Mouse (Mus musculus): ENCODE measurements around the gene Hip1.

The Hip1 gene

DNA sequence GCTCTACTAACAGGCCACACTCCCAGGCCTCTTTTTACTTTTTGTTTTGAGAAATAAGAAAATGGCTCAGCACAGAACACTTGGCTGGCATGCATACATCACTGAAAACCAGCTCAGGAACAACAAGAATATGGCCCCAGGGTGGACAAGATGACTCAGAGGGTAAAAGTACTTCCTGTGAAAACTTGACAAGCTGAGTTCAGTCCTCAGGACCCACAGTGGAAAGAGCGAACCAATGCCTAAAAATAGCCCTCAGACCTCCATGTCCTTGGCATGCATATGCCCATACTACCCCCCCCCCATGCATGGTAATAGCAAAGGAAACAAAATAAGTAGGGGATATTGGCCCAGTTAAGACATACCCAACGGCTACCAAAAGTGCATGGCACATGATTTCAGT lies 15.0 kb downstream of the Hip1 start:
- DNase-seq, result no peak

DNA sequence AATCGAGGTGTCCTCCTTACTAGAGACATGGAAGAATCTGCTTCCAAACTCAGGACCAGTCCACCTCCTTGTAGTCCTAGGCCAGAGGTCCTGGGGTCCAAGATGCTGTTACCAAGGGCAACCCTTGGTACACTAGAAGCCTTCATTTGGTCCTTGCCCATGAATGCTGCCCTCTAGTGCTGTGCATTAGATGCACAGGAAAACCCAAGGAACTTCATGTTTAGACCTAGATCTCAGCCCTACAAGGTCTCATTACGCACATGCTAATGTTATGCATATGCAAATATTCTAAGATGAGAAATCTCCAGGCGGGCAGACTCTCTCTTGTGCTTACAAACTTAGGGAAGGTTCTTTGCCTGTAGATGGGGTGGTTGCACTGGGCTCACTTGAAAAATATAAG lies 15.6 kb downstream of the Hip1 start:
- DNase-seq, result no peak

DNA sequence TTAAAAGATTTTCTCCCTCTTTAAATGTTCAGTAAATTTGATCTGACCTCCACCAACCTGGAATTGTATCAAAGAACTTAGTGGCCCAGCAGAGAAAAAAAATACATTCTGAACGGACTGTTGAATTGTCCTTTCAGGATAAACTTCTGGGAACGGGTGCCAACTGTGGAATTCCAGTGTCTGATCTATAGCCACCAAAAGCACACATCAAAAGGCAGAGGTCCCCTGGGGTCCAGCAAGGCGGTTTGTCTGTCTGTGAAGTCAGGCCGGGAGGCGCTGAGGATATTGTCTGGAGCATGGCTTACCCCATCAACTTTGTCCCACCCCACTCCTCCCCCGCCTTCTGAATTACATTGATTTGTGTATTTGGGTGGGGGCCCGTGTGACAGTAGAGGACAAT lies 16.9 kb downstream of the Hip1 start:
- DNase-seq, result no peak

DNA sequence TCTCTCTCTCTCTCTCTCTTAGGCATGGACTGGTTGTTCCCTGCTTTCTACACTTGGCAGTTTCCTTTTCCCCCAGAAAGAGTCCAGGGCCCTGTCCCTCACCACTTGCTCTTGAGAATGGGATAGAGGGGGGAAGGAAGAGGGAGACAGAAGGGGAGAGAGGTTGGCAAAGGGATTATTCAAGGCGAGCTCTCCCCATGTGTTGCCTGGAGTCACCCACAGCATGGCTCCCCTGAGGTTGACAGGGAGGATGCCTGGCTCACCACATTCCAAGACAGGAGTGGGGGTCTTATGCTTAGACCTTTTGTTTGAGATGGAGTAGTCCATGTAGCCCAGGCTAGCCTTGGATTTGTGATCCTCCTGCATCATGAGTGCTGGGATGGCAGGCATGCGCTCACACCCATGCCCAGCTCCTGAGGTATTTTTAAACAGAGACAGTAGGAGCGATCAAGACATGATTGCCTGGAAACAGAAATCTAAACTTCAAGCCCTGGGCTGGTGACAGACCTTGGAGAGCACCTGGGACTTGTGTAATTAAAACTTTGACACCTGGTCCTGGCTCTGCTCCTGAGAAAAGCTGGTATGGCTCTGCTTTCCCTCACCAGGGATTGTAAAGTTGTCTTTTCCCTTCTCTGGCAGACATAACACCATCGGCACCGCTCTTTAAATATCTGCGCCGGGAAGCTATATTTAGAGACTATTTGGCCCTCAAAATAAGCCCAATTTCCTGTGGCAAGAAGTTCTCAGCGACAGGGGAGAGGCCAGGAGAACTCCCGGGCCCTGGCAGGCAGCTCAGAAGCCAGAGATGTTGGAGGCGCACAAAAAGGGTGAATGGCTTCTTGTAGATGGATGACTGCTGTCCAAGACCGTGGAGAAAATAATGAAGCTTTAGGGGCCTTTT lies 20.0 kb downstream of the Hip1 start:
- DNase-seq, result no peak

DNA sequence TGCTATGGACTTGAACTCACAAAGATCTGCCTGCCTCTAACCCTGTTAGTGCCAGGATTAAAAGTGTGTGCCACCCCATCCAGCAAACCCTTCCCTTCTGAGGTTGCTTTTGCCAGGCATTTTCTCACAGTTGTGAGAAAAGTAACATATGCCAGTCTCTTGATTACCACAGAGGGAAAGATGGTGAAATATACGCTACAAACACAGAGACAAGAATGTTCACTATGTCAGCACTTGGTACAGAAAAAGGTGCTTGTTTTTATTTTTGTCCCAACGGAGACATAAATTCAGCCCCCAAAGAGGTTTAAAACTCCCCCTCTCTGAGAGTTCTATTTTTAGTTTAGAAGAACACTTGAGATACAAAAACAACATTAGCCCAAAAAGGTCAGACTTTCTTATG lies 20.8 kb downstream of the Hip1 start:
- DNase-seq, result no peak

DNA sequence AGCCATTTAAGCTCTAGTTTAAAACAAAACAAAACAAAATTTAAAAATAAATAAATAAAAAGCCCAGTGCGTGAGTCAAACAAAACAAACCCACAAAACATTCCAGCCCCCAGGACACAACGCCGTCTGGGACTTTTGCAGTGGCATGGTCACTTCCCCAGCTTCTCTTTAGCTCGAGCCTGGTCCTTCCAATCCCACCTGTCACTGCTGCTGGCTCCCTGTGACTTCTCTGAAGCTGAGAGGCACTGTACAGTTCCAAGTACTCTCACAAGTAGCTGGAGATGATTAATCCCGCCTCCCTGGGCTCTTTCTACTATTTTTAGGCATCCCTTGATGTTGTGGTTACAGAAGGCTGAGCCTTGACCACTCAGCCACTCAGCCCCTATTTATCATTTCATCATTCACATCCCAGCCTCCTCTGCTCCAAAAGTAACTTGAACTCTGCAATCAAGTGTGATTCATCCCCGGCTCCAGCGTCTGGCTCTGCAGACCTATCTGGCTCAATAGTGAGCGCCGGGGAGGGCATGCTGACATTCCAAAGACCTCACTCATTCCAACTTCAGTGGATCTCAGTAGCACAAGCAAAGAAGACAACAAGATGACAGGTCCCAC lies 22.7 kb downstream of the Hip1 start:
- no peak for DNase-seq

DNA sequence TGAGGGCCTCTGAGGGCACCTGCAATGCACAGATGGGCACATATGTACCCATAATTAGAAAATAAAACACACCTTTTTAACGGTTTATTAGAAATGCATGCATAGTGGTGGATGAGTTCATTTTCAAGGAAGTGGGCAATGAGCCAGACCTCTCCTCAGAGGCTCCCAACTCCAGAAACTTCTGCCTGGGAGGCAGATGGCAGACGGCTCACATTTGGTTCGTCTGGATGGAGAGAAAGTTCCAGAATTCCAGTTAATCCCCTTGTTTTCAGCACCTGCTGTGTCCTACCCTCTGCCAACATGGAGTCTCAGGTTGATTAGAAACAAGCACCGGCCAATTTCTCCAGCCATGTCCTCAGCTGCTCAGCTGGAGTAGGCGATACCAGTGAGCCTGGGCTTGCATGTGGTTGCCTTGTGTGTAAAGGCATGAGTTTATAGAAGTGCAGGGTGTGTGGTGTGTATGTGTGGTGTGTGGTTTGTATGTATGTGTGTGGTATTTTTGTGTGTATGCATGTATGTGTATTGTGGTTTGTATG lies 27.5 kb downstream of the Hip1 start:
- no peak for DNase-seq

DNA sequence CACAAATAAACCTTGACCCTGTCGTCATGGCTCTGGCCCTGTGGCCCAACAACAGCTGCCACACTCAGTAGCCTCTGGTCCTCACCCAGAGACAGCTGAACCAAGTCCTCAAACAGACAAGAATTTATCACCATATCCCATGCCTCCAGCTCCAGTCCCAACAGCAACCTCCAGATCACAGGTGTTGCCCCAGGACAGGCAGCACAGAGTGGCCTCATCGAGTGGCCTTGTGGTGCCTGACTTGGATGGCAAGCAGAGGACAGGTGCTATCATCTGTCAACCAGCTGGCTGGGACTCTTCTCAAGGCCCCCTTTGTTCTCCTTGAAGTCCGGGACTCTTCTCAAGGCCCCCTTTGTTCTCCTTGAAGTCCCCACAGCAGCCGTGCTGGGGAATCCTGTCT lies 31.8 kb downstream of the Hip1 start:
- DNase-seq, result no peak

DNA sequence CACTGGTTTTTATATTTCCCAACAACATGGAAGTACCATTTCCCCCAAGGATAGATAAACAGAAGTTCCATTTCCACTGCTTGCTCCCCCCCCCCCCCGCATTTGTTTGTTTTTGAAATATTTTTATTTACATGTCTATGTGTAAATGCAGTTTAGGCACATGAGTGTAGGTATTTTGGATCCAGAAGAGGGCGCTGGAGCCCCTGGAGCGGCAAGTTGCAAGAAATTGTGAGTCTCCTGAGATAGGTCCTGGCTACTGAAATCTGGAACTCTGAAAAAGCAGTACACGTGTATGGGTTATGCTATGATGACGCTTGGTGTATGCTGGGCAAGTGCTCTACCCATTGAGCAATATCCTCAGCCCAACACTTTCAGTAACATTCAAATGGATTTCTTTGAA lies 33.8 kb downstream of the Hip1 start:
- DNase-seq, result no peak

DNA sequence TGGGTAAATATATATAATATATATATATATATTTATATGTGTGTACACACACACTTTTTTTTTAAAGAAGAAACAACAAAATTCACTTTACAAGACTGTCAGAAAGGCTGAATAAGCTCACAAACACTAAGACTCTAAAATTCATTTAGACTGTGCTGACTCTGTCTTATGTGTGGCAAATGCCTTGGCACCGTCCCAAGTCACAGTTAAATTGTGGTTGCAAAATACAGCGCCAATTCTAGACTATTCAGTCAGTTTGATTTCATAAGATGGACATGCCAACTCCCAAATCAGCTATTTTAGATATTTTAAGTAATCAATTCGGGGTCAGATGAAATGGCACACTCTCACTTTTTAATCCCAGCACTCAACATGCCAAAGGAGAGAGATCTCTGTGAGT lies 36.6 kb downstream of the Hip1 start:
- peak; percentile 56 for DNase-seq

DNA sequence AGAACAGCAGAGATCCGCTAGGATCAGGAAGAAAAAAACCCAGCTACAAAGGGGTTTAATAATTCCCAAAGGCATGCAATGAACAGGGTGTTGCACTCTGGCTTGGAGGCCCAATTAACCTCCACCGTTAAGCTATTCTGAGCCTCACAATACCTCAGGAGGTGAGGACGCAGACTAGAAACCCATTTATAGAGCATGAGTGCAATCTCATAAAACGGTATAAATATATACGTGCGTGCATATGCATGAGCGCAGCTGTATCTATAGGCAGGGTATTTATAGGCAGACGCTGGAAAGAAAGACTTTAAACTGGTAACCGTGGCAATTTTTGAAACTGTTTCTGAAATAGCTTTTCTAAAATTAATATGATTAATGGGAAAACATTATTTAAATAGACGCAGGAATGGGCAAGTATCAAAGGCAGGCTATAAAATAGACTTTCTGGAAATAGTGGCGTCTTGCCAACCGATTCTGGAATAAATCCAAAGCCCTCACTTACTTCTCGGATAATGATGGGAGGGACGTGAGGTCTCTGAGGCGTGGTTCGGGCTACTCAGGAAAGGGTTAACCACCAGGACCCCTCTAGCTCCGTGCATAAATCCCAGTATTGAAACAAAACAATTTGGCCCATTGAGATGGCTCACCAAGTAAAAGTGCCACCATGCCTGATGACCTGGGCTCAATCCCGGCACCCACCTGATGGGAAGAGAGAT lies 37.2 kb downstream of the Hip1 start:
- peak; percentile 59 for DNase-seq

DNA sequence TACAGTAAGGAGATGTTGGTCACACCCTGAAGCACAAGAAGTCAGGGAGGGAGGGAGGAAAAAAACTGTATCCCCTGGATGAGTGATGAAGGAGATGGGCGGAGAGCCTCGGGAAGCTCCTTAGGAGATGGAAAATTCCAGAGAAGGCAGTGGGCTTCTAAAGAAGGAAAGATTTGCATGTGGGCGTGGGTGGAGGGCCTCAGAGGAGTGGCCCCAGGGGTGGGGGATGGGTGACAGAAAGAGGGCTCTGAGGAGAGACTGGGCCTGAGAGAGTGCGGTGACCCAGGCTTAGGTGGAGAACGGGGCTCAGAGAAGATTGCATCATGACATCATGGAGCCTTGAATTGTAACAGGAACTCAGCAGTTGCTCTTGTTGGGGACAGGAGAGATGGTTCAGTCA lies 39.5 kb downstream of the Hip1 start:
- DNase-seq, result no peak

DNA sequence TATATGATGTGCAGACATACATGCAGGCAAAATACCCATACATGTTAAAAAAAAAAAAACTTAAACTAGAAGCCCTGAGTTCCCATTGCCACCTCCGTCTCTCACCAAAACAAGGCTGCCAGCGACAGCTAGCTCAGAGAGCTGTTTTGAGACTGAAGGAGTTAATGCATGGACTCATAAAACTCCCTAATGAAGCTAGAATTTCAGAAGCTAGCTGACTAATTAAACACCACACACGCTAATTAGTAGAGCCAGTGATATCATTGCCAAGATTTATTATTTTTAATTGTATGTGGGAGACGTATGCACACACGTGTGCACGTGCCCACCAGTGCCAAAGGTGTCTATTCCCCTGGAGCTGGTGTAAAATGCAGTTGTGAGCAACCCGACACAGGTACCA lies 42.0 kb downstream of the Hip1 start:
- no peak for DNase-seq

DNA sequence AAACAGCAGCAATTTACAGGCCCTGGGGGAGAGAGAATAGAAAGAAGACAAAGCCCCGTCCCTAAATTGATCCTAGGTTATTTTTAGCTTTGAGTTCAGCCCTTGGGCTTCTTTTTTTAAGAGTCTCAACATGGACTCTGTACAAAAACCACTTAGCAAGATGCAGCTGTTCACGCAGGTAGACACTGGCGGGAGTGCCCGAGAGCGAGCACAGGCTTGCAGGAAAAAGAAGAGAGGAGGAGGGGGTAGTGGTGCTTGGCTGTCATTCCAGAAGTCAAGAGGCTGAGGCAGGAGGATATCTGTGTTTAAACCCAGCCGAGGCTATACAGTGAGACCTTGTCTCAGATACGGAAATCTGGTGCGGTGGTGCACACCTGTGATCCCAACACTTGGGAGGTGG lies 42.9 kb downstream of the Hip1 start:
- no peak for DNase-seq

DNA sequence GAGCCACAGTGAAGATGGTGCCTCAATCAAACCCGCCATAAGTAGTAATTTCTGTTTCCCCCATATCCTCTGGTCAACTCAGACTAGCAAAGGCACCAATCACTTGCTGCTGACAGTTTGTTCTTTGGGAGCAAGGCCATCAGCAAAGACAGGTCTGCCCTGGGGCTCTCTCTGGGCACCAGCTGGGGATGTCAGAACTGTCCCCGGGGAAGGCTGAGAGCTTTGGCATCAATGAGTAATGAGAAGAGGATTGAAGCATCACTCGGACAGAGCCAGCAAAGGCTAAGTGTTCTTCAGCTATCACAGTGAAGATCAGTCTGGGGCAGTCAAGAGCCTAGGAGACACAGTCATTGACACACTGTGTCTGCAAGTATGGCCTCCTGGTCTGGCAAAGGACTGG lies 46.0 kb downstream of the Hip1 start:
- DNase-seq, result no peak

DNA sequence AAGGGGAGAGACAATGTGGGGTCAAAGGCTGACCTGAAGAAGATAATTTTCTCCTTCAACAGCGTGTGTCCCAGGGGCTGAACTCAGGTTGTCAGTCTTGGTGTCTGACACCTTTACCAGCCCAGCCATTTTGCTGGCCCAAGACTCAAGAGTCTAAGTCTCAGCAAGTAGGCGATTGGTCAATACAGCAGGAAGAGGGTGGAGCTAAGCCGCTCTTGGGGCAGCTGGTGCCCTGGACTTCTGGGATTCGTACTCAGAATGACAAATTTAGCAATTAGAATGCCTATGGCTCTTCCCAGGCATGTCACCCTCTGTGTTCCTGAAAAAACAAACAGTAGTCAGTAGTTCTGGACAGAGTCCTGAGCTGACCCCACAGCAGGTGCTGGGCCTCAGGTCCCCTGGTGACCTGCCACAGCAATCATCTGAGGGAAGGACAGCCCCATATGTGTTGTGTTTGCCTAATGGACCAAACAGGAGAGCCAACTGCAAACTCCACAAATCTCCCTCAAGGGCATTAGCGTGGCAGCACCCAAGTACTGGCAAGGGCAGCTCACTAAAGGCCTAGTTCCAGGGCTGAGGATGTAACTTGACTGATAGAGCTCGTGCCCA lies 47.5 kb downstream of the Hip1 start:
- DNase-seq, result no peak

DNA sequence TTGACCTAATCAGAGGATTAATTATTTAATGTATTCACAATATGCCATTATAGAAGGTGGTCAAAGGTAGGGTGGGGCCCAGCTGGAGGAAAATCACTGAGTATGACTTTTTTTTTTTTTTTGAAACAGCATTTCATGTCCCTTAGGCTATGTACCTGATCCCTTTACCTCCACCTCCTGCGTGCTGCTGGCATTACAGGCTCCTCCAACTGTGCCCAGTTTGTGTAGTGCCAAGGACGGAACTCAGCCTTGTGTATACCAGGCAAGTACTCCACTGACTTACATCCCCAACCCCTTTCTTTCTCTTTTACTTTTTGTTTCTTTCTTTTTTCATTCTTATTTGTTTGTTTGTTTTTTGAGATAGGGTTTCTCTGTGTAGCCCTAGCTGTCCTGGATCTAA lies 48.4 kb downstream of the Hip1 start:
- DNase-seq, result no peak

DNA sequence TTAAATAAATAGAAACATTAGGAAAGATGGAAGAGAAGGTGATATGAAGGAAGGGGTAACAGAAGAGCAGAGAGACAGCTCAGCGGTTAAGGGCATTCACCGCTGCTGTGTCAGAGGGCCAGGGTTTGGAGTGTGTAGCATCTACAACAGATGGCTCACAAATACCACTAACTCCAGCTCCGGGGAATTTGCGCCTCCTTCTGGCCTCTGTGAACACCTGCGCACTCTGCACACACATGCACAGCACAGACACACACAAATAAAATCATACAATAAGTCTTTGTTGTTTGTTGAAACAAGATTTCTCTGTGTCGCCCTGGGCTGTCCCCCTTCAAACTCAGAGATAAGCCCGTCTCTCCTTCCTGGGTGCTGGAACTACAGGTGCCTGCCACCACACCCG lies 49.4 kb downstream of the Hip1 start:
- no peak for DNase-seq

DNA sequence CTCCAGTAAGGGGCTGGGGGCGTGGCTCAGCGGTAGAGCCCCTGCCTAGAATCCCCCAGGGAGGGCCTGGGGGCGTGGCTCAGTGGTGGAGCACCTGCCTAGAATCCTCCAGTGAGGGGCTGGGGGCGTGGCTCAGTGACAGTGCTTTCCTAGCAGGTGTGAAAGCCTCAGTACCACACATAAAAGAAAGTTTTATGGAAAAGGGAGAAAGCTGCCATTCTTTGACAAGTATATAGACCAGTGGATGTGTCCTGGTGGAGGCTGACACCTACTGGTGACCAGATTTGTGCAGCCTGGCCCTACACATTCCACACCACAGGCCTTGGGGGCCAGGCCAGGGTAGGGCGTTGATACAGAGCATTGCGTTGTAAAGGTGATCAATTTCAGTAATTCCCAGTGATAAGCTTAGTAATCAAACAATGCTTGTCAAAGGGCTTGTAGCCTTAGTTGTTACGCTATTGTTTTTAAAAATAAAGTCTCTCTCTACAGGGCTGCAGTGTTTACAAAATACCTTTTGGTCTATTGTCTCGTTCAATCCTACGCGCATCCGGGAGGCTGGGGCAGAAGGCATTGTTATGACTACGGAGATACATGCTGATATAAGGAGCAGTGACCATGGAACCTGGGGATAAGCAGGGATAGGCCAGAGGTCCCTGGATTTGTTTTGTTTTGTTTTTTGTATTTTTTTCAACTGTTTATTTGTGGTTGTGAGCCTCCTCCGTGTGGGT lies 50.6 kb downstream of the Hip1 start:
- DNase-seq, result no peak

DNA sequence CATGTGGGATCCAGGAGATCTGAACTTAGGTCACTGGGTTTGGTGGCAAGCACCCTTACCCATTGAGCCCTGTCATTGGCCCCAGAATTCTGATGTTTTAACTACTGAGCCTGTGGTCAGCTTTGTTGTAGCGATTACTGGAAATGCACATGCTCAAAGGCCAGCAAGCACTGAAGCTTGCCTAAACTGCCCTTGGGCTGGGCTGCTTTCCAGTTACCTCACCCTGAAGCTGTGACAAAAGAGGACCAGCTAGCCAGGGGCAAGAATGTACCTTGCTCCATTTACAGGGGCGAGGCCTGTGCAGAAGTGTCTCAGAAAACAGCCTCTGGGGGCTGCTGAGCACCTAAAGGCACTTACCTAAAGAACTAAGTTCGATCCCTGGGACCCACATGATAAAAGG lies 51.8 kb downstream of the Hip1 start:
- no peak for DNase-seq

DNA sequence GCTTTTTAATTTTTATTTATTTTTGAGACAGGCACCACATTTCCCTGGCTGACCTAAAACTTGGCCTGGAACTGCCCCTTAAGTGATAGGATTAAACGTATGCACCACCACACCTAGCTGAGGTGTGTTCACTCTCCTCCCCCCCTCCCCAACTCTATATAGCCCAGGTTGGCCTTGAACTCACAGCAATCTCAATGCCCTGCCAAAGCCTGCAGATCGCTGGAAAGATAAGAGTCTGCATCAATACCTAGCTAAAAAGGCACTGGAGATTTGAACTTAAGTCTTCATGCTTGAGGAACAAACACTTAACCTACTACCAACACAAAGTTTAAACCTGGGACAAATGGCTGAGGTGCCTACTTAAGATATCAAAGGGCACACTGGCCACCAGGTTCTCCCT lies 52.8 kb downstream of the Hip1 start:
- DNase-seq, result no peak

DNA sequence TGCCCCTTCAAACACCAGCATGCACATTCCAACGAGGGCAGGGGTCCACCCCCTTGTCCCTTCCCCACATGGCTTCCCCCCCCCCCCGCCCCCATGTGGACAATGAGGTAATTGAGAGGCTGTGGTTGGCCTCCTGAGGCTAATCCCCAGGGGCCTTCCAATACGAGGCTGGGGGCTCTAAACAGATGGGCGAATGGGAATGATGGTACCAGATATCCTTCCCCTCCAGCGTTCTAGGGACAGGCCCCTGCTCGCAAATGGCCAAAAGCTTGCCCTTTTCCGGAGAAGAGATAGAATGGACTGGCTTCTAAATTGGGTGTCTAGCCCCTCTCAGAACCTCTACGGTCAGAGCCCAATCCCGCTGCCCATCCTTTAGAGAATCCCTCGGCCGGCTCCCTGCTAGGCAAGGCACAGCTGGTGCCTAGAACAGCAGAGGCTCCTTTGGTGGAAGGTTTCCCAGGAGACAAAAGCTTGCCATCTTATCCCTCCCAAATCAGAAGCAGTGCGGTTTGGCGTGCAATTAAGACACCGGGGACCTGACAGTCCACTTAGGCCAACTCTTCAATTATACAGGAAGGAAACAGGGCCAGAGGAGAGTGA lies 55.1 kb downstream of the Hip1 start:
- DNase-seq, result peak; percentile 32
